Mouse (Mus musculus) small intestine, adult 2 months (tissue): Measurements from ENCODE around the gene Eif5b.

Experiments
- CTCF ChIP-seq: fragments of 200-500 bp; IDR thresholded peaks from 2 replicates; pipeline ENCODE4 v1.5.1; 2012; ENCODE audit warnings: low read depth, mild to moderate bottlenecking, control low read depth, inconsistent platforms, low read length, moderate library complexity, mixed read lengths; ENCODE audit not compliant: insufficient replicate concordance, insufficient read length; ENCODE audit errors: extremely low read depth
- POLR2A ChIP-seq: fragments of 200-500 bp; IDR thresholded peaks from 2 replicates; pipeline ENCODE4 v1.6.1; 2012; ENCODE audit warnings: low read depth, mild to moderate bottlenecking, control low read depth, inconsistent platforms, low read length, moderate library complexity

DNA sequence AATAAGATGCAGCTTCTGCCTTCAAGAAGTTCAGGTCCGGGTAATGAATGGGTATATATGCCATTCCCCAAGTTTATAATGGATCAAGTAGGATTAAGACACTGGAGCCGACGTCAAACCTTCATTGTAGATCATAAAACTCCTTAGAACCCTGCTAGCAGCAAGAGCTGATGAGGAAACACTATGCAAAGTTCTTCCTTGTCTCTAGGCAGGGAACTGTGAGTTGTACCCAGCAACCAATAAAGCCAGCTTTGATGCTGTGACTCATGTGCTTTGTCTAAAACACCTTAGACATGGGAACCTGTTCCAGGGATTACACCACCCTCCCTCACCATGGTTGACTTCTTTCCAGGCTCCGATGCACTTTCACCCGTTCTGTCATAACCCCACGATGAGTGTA lies 29.1 kb upstream of the Eif5b start:
- TF ChIP-seq POLR2A = no peak
- TF ChIP-seq CTCF = no peak
